Mouse (Mus musculus) spleen, adult 2 months (tissue): ENCODE results near the gene Kbtbd6.

ENCODE experiments used
- CTCF ChIP-seq: fragments of 200-500 bp; IDR thresholded peaks from 2 replicates; pipeline ENCODE4 v1.5.1; 2011; ENCODE audit warnings: mild to moderate bottlenecking, inconsistent platforms; ENCODE audit not compliant: insufficient read depth, insufficient read length, insufficient replicate concordance; ENCODE audit errors: extremely low read depth
- POLR2A ChIP-seq: fragments of 200-500 bp; IDR thresholded peaks from 2 replicates; pipeline ENCODE4 v1.6.1; 2011; ENCODE audit warnings: low read depth, low read length, inconsistent platforms

- TF ChIP-seq POLR2A = no peak
- TF ChIP-seq CTCF = no peak
Observed at GRCm38 (mm10) chr14:79503371-79504075, 51.9 kb downstream of the Kbtbd6 start.
